8 mouse cellular contexts compared by ENCODE assay signal in the genomic region with DNA sequence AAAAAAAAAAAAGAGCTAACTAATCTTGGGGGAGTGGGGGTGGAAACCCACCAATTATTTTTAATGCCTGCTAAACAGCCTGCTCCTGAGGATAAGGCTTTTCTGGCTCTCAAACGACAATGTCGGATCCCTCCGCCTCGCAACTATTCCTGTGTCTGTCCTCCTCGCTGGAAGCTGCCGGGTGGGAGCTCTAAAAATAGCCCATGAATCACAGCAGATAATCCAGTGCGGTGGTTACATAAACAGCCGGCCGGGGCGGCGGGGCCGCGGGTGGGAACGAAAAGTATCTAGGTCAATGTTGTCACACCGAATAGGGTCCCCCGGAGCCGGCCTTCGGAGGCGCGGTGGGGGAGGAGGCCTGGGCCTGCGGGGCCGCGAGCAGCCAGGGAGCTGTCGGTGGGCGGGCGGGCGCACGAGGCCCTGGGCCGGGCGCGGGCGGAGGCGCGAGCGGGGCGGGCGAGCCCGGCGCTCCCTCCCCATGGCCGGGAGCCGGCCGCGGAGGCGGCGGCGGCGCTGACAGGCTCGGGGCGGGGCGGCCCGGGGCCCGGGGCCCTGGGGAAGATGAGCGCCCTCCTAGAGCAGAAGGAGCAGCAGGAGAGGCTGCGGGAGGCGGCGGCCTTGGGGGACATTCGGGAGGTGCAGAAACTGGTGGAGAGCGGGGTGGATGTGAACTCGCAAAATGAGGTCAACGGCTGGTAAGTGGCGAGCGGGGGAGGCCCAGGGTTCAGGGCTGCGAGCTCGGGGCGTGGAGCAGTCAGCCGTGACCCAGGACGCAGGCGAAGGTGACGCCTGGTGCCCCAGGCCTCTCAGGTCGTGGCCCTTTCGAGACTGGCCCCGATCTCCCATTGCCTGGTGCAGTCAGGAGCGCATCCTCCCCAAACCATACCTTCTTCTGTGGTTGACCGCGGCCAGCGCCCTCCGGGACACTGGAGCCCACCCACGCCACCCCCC. TPM values are rescaled to one million over a fixed set of nuclear protein-coding genes. Genes with fewer than 3 reads are reported as not detected.
DNase-seq lines count a peak whose midpoint lies in the region; ATAC-seq and TF ChIP-seq lines count a peak whose summit lies in the region.

TSS of gene Ankrd40 (plus strand) at position 309 of the 951 bp plus-strand sequence.

- no peaks in the 10 kb centered on the region for H3K9me3 ChIP-seq in ES-Bruce4 (replicated peaks; ENCODE audit: control insufficient read depth, insufficient read depth, low read length, poor library complexity, severe bottlenecking)
- no peaks in the 10 kb centered on the region for H3K9me3 ChIP-seq in forebrain, embryonic 14.5 days (replicated peaks; ENCODE audit: control insufficient read depth, low read length)
- H3K9me3 ChIP-seq in neural tube, embryonic 15.5 days (replicated peaks) = no peaks in the 10 kb centered on the region

- peak within 1 kb of the TSS; percentile 86 for H3K27ac ChIP-seq in ES-Bruce4 (ENCODE audit: insufficient read depth, low read length)
- H3K27ac ChIP-seq in forebrain, embryonic 14.5 days (ENCODE audit: low read depth, low read length) = peak within 1 kb of the TSS; percentile 100
- peak within 1 kb of the TSS; percentile 97 for H3K27ac ChIP-seq in neural tube, embryonic 15.5 days (replicated peaks)

- H3K4me2 ChIP-seq in forebrain, embryonic 14.5 days (ENCODE audit: low read length) = peak within 1 kb of the TSS; percentile 76
- peak within 1 kb of the TSS; percentile 76 for H3K4me2 ChIP-seq in neural tube, embryonic 15.5 days

- peak within 1 kb of the TSS; percentile 80 for H3K4me3 ChIP-seq in ES-Bruce4 (ENCODE audit: low read depth, low read length)
- peak within 1 kb of the TSS; percentile 64 for H3K4me3 ChIP-seq in forebrain, embryonic 14.5 days (ENCODE audit: low read depth, low read length)
- H3K4me3 ChIP-seq in neural tube, embryonic 15.5 days (replicated peaks) = peak within 1 kb of the TSS; percentile 60

- DNase-seq in forebrain, embryonic 14.5 days (ENCODE audit: low spot score) = peak; percentile 96
- DNase-seq in heart, postnatal 14 days = peak; percentile 95
- peak; percentile 98 for DNase-seq in layer of hippocampus, adult 11-12 months (ENCODE audit: low spot score)
- DNase-seq in lung, adult 18-20 months = peak; percentile 95
- peak; percentile 95 for DNase-seq in testis, postnatal 14 days (ENCODE audit: low spot score)

- H3K4me1 ChIP-seq in ES-Bruce4 (ENCODE audit: control insufficient read depth, insufficient read depth, low read length) = no peaks in the 10 kb centered on the region
- peaks cover 23% of the 10 kb centered on the region for H3K4me1 ChIP-seq in forebrain, embryonic 14.5 days (ENCODE audit: control insufficient read depth, insufficient read depth, low read length)
- H3K4me1 ChIP-seq in neural tube, embryonic 15.5 days = peaks cover 46% of the 10 kb centered on the region

- TF ChIP-seq CTCF in ES-Bruce4 (IDR thresholded peaks at IDR 0.05; ENCODE audit: low read depth, low read length) = no peak

- H3K27me3 ChIP-seq in ES-Bruce4 (ENCODE audit: control insufficient read depth, insufficient read depth, low read length, poor library complexity, severe bottlenecking) = no peaks in the 10 kb centered on the region
- H3K27me3 ChIP-seq in forebrain, embryonic 14.5 days (replicated peaks; ENCODE audit: control insufficient read depth, insufficient read depth, low read length) = no peaks in the 10 kb centered on the region
- no peaks in the 10 kb centered on the region for H3K27me3 ChIP-seq in neural tube, embryonic 15.5 days (replicated peaks)

- peak within 1 kb of the TSS; percentile 96 for H3K9ac ChIP-seq in ES-Bruce4 (ENCODE audit: low read depth, poor library complexity, severe bottlenecking)
- peak within 1 kb of the TSS; percentile 89 for H3K9ac ChIP-seq in forebrain, embryonic 14.5 days (ENCODE audit: low read length)
- peak within 1 kb of the TSS; percentile 83 for H3K9ac ChIP-seq in neural tube, embryonic 15.5 days (replicated peaks)

- ATAC-seq in cerebellum, adult (ENCODE audit: insufficient number of reproducible peaks, low FRiP score, low TSS enrichment) = peak; percentile 89
- peak; percentile 84 for ATAC-seq in forebrain, embryonic 14.5 days
- ATAC-seq in neural tube, embryonic 15.5 days (ENCODE audit: low FRiP score) = peak; percentile 88

- no peak for TF ChIP-seq POLR2A in ES-Bruce4 (IDR thresholded peaks at IDR 0.05; ENCODE audit: insufficient read depth, low read length)

- under 1% methylated on average over 77 of the region's 78 CpGs for WGBS in forebrain, embryonic 14.5 days
- 1% methylated on average over 62 of the region's 78 CpGs for WGBS in neural tube, embryonic 15.5 days

- intact Hi-C loops in heart, postnatal 14 days (cut with DNase I) = loop anchor here (2.0 kb wide), 1 partner anchor 77 kb away; no protein-coding TSS in a partner anchor

- no peak for TF ChIP-seq EP300 in ES-Bruce4 (IDR thresholded peaks at IDR 0.05; ENCODE audit: insufficient read depth, low read depth, low read length)

- H3K36me3 ChIP-seq in ES-Bruce4 (ENCODE audit: control insufficient read depth, insufficient read depth, low read length, poor library complexity, severe bottlenecking) = no peaks in the 10 kb centered on the region
- H3K36me3 ChIP-seq in forebrain, embryonic 14.5 days (ENCODE audit: control insufficient read depth, insufficient read depth, low read length) = 0 out of 2 replicates have a peak, but pooled peaks cover 5% of the 10 kb centered on the region
- H3K36me3 ChIP-seq in neural tube, embryonic 15.5 days = no peaks in the 10 kb centered on the region

RNA-seq across cellular contexts. Expression of gene Ankrd40, which starts in this region (rescaled TPM):
- 51.7 and 66.3 TPM in 2 replicates for polyA plus RNA-seq in ES-Bruce4 (2011; ENCODE audit: insufficient read depth, insufficient read length, low read depth, missing spikeins)
- 10.2 and 10.3 TPM in 2 replicates for polyA plus RNA-seq in forebrain, embryonic 14.5 days (2014; fragmentation: Nextera tagmentation; extraction: Ambion mirVana)
- total RNA-seq in heart, postnatal 14 days (2021) = 100 to 1,000 TPM; 227 to 239 TPM
- 12.5 and 17.7 TPM in 2 replicates for polyA plus RNA-seq in neural tube, embryonic 15.5 days (2015; fragmentation: Nextera tagmentation; extraction: Ambion mirVana)

Comparison
In these comparisons a context has a peak if more than half of its experiments do, and no peak if none do; other contexts are left out.
1. Peak in every context shown above with its lines: DNase-seq, ATAC-seq, H3K4me3 ChIP-seq and H3K27ac ChIP-seq.